Mouse (Mus musculus) kidney, postnatal 10 days (tissue): ENCODE data around the gene Tmem189.
A peak's percentile ranks its signal among the peaks of the same experiment; 100 is the strongest.
"Not testable (repeated sequence)": the region's sequence is repeated elsewhere in the genome, so short reads cannot be mapped to it uniquely, and the experiment has no call there.

Experiments used
- DNase-seq: peaks from one replicate; pipeline ENCODE4 v3.0.0; 2021; ENCODE audit warnings: mixed read lengths

Gene Tmem189

GRCm38 (mm10) chr2:167617034-167617433 is 72.6 kb downstream of the Tmem189 start:
- DNase-seq = no peak

GRCm38 (mm10) chr2:167613335-167613734 is 76.3 kb downstream of the Tmem189 start:
- DNase-seq = not testable (repeated sequence)

- DNase-seq = no peak
These were observed 77.5 kb downstream of the Tmem189 start for GRCm38 (mm10) chr2:167612122-167612521.

GRCm38 (mm10) chr2:167611287-167611686 is 78.3 kb downstream of the Tmem189 start:
- no peak for DNase-seq

GRCm38 (mm10) chr2:167606745-167607123 is 82.9 kb downstream of the Tmem189 start:
- no peak for DNase-seq

GRCm38 (mm10) chr2:167605817-167606744 is 83.5 kb downstream of the Tmem189 start:
- DNase-seq = no peak

- peak; percentile 96 for DNase-seq
These were observed 84.3 kb downstream of the Tmem189 start for GRCm38 (mm10) chr2:167605178-167605794.

- peak; percentile 78 for DNase-seq
These were observed 86.6 kb downstream of the Tmem189 start for GRCm38 (mm10) chr2:167602978-167603377.

GRCm38 (mm10) chr2:167602364-167602763 is 87.3 kb downstream of the Tmem189 start:
- no peak for DNase-seq

- DNase-seq = no peak
These were observed 89.1 kb downstream of the Tmem189 start for GRCm38 (mm10) chr2:167600481-167600995.

- peak; percentile 60 for DNase-seq
These were observed 89.7 kb downstream of the Tmem189 start for GRCm38 (mm10) chr2:167599917-167600316.

GRCm38 (mm10) chr2:167599195-167599594 is 90.4 kb downstream of the Tmem189 start:
- no peak for DNase-seq

- DNase-seq = peak; percentile 84
These were observed 92.0 kb downstream of the Tmem189 start for GRCm38 (mm10) chr2:167597492-167598186.

- peak; percentile 71 for DNase-seq
These were observed 92.7 kb downstream of the Tmem189 start for GRCm38 (mm10) chr2:167596726-167597491.

GRCm38 (mm10) chr2:167596262-167596661 is 93.4 kb downstream of the Tmem189 start:
- no peak for DNase-seq

GRCm38 (mm10) chr2:167595761-167596171 is 93.9 kb downstream of the Tmem189 start:
- peak; percentile 70 for DNase-seq

- peak; percentile 91 for DNase-seq
These were observed 95.1 kb downstream of the Tmem189 start for GRCm38 (mm10) chr2:167594444-167594934.

- no peak for DNase-seq
These were observed 95.9 kb downstream of the Tmem189 start for GRCm38 (mm10) chr2:167593551-167594250.
